7 mouse cellular contexts compared by ENCODE assay signal in genomic region chr8:106572175-106572574, GRCm38 (mm10). TPM values are rescaled to one million over a fixed set of nuclear protein-coding genes. Genes with fewer than 3 reads are reported as not detected.
DNase-seq lines count a peak whose midpoint lies in the region; ATAC-seq and TF ChIP-seq lines count a peak whose summit lies in the region.
"Not testable (repeated sequence)": the region's sequence is repeated elsewhere in the genome, so short reads cannot be mapped to it uniquely, and the experiment has no call there.
"Had no signal": no experiment of that assay in that cellular context is flagged by ENCODE, and none has a peak within 500 bp of the region (broad histone marks: within the 10 kb centered on the region; RNA-seq: fewer than 3 reads in every experiment).

No protein-coding gene starts in this region.

- H3K27ac ChIP-seq in intestine, embryonic 15.5 days: peak overlapping the region; percentile 78
- peak overlapping the region; percentile 76 for H3K27ac ChIP-seq in intestine, postnatal 0 days (ENCODE audit: low read depth, low read length)
- H3K27ac ChIP-seq in lung, embryonic 15.5 days: peak overlapping the region; percentile 31; the same call in 1 of the 2 replicates
- H3K27ac ChIP-seq in midbrain, embryonic 11.5 days (ENCODE audit: low read depth, low read length): not testable (repeated sequence)
- H3K27ac ChIP-seq in stomach, embryonic 14.5 days (ENCODE audit: low read length): peak overlapping the region; percentile 11; the same call in 1 of the 2 replicates
- peak overlapping the region; percentile 90 for H3K27ac ChIP-seq in stomach, embryonic 16.5 days (ENCODE audit: low read length)

- H3K36me3 ChIP-seq in intestine, embryonic 15.5 days; intestine, postnatal 0 days (ENCODE audit: control insufficient read depth, insufficient read depth); lung, embryonic 15.5 days; midbrain, embryonic 11.5 days (ENCODE audit: control insufficient read depth, insufficient read depth, low read length); stomach, embryonic 14.5 days (ENCODE audit: control insufficient read depth, insufficient read depth, low read length); stomach, embryonic 16.5 days (ENCODE audit: control insufficient read depth, insufficient read depth, low read length): not testable (repeated sequence)

- peak; percentile 59 for DNase-seq in midbrain, embryonic 11.5 days (ENCODE audit: low spot score, missing footprints)

- H3K4me1 ChIP-seq in intestine, embryonic 15.5 days (replicated peaks); intestine, postnatal 0 days (replicated peaks; ENCODE audit: control insufficient read depth, insufficient read depth, low read length); midbrain, embryonic 11.5 days (ENCODE audit: control insufficient read depth, insufficient read depth, low read length); stomach, embryonic 14.5 days (ENCODE audit: control insufficient read depth, insufficient read depth, low read length); stomach, embryonic 16.5 days (ENCODE audit: control insufficient read depth, insufficient read depth, low read length): not testable (repeated sequence)
- peaks cover 14% of the 10 kb centered on the region for H3K4me1 ChIP-seq in lung, embryonic 15.5 days

- not testable (repeated sequence) for H3K27me3 ChIP-seq in intestine, embryonic 15.5 days (replicated peaks); intestine, postnatal 0 days (replicated peaks; ENCODE audit: control insufficient read depth, insufficient read depth, low read length); lung, embryonic 15.5 days; midbrain, embryonic 11.5 days (ENCODE audit: control insufficient read depth, insufficient read depth, low read length); stomach, embryonic 14.5 days (ENCODE audit: control insufficient read depth, insufficient read depth, low read length); stomach, embryonic 16.5 days (ENCODE audit: control insufficient read depth, insufficient read depth, low read length)

- H3K9me3 ChIP-seq in intestine, embryonic 15.5 days; intestine, postnatal 0 days (ENCODE audit: control insufficient read depth); lung, embryonic 15.5 days; midbrain, embryonic 11.5 days (ENCODE audit: control insufficient read depth, low read length); stomach, embryonic 14.5 days (ENCODE audit: control insufficient read depth, low read depth, low read length); stomach, embryonic 16.5 days (replicated peaks; ENCODE audit: control insufficient read depth, low read length): not testable (repeated sequence)

- H3K9ac ChIP-seq in intestine, embryonic 15.5 days; intestine, postnatal 0 days (ENCODE audit: low read depth, low read length); lung, embryonic 15.5 days; midbrain, embryonic 11.5 days (ENCODE audit: low read length); stomach, embryonic 14.5 days (replicated peaks; ENCODE audit: low read depth, low read length); stomach, embryonic 16.5 days (ENCODE audit: low read length): not testable (repeated sequence)

- H3K4me2 ChIP-seq in intestine, embryonic 15.5 days (replicated peaks): peak overlapping the region; percentile 22
- H3K4me2 ChIP-seq in intestine, postnatal 0 days (replicated peaks; ENCODE audit: low read depth): peak overlapping the region; percentile 42; the same call in 1 of the 2 replicates
- not testable (repeated sequence) for H3K4me2 ChIP-seq in lung, embryonic 15.5 days; midbrain, embryonic 11.5 days; stomach, embryonic 14.5 days (replicated peaks; ENCODE audit: low read depth, low read length); stomach, embryonic 16.5 days (ENCODE audit: low read depth, low read length)

- peak; percentile 65 for ATAC-seq in intestine, embryonic 15.5 days
- peak; percentile 63 for ATAC-seq in intestine, postnatal 0 days
- ATAC-seq in lung, embryonic 15.5 days (ENCODE audit: borderline replicate concordance, extremely low read depth, low FRiP score, low TSS enrichment); midbrain, embryonic 11.5 days (ENCODE audit: low FRiP score); stomach, embryonic 14.5 days (ENCODE audit: insufficient number of reproducible peaks, insufficient read depth, low FRiP score, low read depth); stomach, embryonic 16.5 days (ENCODE audit: insufficient read depth, low FRiP score): not testable (repeated sequence)

- not testable (repeated sequence) for TF ChIP-seq CTCF in intestine, postnatal 0 days (IDR thresholded peaks at IDR 0.05; ENCODE audit: low read depth)

- not testable (repeated sequence) for H3K4me3 ChIP-seq in intestine, embryonic 15.5 days (replicated peaks); intestine, postnatal 0 days (ENCODE audit: low read depth, low read length); lung, embryonic 15.5 days; midbrain, embryonic 11.5 days (ENCODE audit: low read depth, low read length); stomach, embryonic 14.5 days (ENCODE audit: low read depth, low read length); stomach, embryonic 16.5 days (replicated peaks; ENCODE audit: low read length)

- 52% methylated on average over 1 of the region's 1 CpGs for WGBS in intestine, embryonic 15.5 days
- 42% methylated on average over 1 of the region's 1 CpGs for WGBS in intestine, postnatal 0 days
- WGBS in lung, embryonic 15.5 days: 55% methylated on average over 1 of the region's 1 CpGs
- WGBS in midbrain, embryonic 11.5 days: 88% methylated on average over 1 of the region's 1 CpGs
- WGBS in stomach, embryonic 14.5 days: 67% methylated on average over 1 of the region's 1 CpGs
- 63% methylated on average over 1 of the region's 1 CpGs for WGBS in stomach, embryonic 16.5 days

RNA-seq across cellular contexts. Expression of gene Gm10073, which starts 1.1 kb away (rescaled TPM):
- polyA plus RNA-seq in intestine, embryonic 15.5 days (2015; fragmentation: Nextera tagmentation; extraction: Ambion mirVana): 15.5 and 20.2 TPM in 2 replicates
- 8.8 and 9.2 TPM in 2 replicates for polyA plus RNA-seq in intestine, postnatal 0 days (2015; fragmentation: Nextera tagmentation; extraction: Ambion mirVana)
- polyA plus RNA-seq in lung, embryonic 15.5 days (2015; fragmentation: Nextera tagmentation; extraction: Ambion mirVana): 8.3 and 9.0 TPM in 2 replicates
- 4.6 and 7.5 TPM in 2 replicates for polyA plus RNA-seq in midbrain, embryonic 11.5 days (2014; fragmentation: Nextera tagmentation; extraction: Ambion mirVana)
- polyA plus RNA-seq in stomach, embryonic 14.5 days (2014; fragmentation: Nextera tagmentation; extraction: Ambion mirVana): 10.0 and 14.0 TPM in 2 replicates
- polyA plus RNA-seq in stomach, embryonic 16.5 days (2015; fragmentation: Nextera tagmentation; extraction: Ambion mirVana): 13.4 and 26.5 TPM in 2 replicates

RNA-seq across cellular contexts. Expression of gene Cdh1, which starts 31.0 kb away (rescaled TPM):
- 152 and 158 TPM in 2 replicates for polyA plus RNA-seq in intestine, embryonic 15.5 days (2015; fragmentation: Nextera tagmentation; extraction: Ambion mirVana)
- polyA plus RNA-seq in intestine, postnatal 0 days (2015; fragmentation: Nextera tagmentation; extraction: Ambion mirVana): 82.1 and 88.1 TPM in 2 replicates
- polyA plus RNA-seq in lung, embryonic 15.5 days (2015; fragmentation: Nextera tagmentation; extraction: Ambion mirVana): 106 and 117 TPM in 2 replicates
- polyA plus RNA-seq in midbrain, embryonic 11.5 days (2014; fragmentation: Nextera tagmentation; extraction: Ambion mirVana): 5.7 and 6.4 TPM in 2 replicates
- polyA plus RNA-seq in stomach, embryonic 14.5 days (2014; fragmentation: Nextera tagmentation; extraction: Ambion mirVana): 131 and 155 TPM in 2 replicates
- 215 and 267 TPM in 2 replicates for polyA plus RNA-seq in stomach, embryonic 16.5 days (2015; fragmentation: Nextera tagmentation; extraction: Ambion mirVana)
- polyA plus RNA-seq: erythroblast, embryonic 14.5 days had no signal

Comparison
In these comparisons a context has a peak if more than half of its experiments do, and no peak if none do; other contexts are left out.
1. RNA of gene Cdh1, which starts 31.0 kb away (polyA plus RNA-seq): 215 to 267 TPM in stomach, embryonic 16.5 days, 152 to 158 TPM in intestine, embryonic 15.5 days, 131 to 155 TPM in stomach, embryonic 14.5 days, 106 to 117 TPM in lung, embryonic 15.5 days and 82.1 to 88.1 TPM in intestine, postnatal 0 days; 5.7 to 6.4 TPM in midbrain, embryonic 11.5 days; every median in the first group is over 10 times any median in the second.